Mouse (Mus musculus) megakaryocyte progenitor cell, adult 5-6 weeks (primary cell): ENCODE results near the gene Ctcf. TPM values are rescaled to one million over a fixed set of nuclear protein-coding genes. Genes with fewer than 3 reads are reported as not detected.

Source experiments
- ATAC-seq: replicated peaks from 2 replicates; pipeline ENCODE4 v1.8.0; 2016; ENCODE audit warnings: mild to moderate bottlenecking, moderate TSS enrichment, inconsistent platforms; ENCODE audit not compliant: poor library complexity
- total RNA-seq, 2 experiments: library from RNA; stranded (forward) in 1 of 2; stranded (reverse) in 1 of 2; fragments of 157-497, 149-512 nt in 1 of 2; fragments of 200-1000 nt in 1 of 2; gene quantifications; 2 replicates each; pipeline versions ENCODE4 v1.2.3 to v1.2.4; 2015 to 2017

The Ctcf gene
- total RNA-seq, 2 experiments from 2014 or later = 88.1 to 103 TPM

- no peak for ATAC-seq
Measured at GRCm38 (mm10) chr8:105699488-105700215, 63.3 kb downstream of the Ctcf start.

- peak; percentile 63 for ATAC-seq
Measured at GRCm38 (mm10) chr8:105700566-105700965, 64.2 kb downstream of the Ctcf start.

- peak; percentile 78 for ATAC-seq
Measured at GRCm38 (mm10) chr8:105700966-105701824, 64.8 kb downstream of the Ctcf start, which contains the start of the genes Acd and Pard6a. Acd (minus strand) TSS chr8:105701102. Pard6a (plus strand) TSS chr8:105701148.

GRCm38 (mm10) chr8:105702001-105702401, 65.6 kb downstream of the Ctcf start:
- ATAC-seq = no peak

- no peak for ATAC-seq
Measured at GRCm38 (mm10) chr8:105702731-105703415, 66.5 kb downstream of the Ctcf start.

- no peak for ATAC-seq
Measured at GRCm38 (mm10) chr8:105704146-105704812, 67.9 kb downstream of the Ctcf start.

GRCm38 (mm10) chr8:105704955-105705354, 68.6 kb downstream of the Ctcf start:
- no peak for ATAC-seq

GRCm38 (mm10) chr8:105706426-105706825, 70.1 kb downstream of the Ctcf start:
- no peak for ATAC-seq

GRCm38 (mm10) chr8:105707498-105708403, 71.4 kb downstream of the Ctcf start, which contains the start of the genes 4933405L10Rik and Enkd1:
4933405L10Rik (plus strand) TSS chr8:105707655.
Enkd1 (minus strand) TSS chr8:105708210.
- ATAC-seq = peak; percentile 92

GRCm38 (mm10) chr8:105708675-105709074, 72.3 kb downstream of the Ctcf start:
- ATAC-seq = no peak

- ATAC-seq = no peak
Measured at GRCm38 (mm10) chr8:105709317-105709716, 72.9 kb downstream of the Ctcf start.

GRCm38 (mm10) chr8:105712286-105712685, 75.9 kb downstream of the Ctcf start:
- no peak for ATAC-seq

GRCm38 (mm10) chr8:105714139-105714538, 77.8 kb downstream of the Ctcf start:
- ATAC-seq = peak; percentile 88

GRCm38 (mm10) chr8:105715042-105715441, 78.7 kb downstream of the Ctcf start:
- peak; percentile 59 for ATAC-seq

GRCm38 (mm10) chr8:105716302-105716945, 80.1 kb downstream of the Ctcf start:
- no peak for ATAC-seq

- no peak for ATAC-seq
Measured at GRCm38 (mm10) chr8:105719637-105720036, 83.3 kb downstream of the Ctcf start.

GRCm38 (mm10) chr8:105722861-105723260, 86.5 kb downstream of the Ctcf start:
- ATAC-seq = no peak

GRCm38 (mm10) chr8:105725726-105726125, 89.4 kb downstream of the Ctcf start:
- no peak for ATAC-seq
